Mouse (Mus musculus) kidney, postnatal 36 days (tissue): Measurements from ENCODE around the gene Ltbp1.
A peak's percentile ranks its signal among the peaks of the same experiment; 100 is the strongest.
"Not testable (repeated sequence)": the region's sequence is repeated elsewhere in the genome, so short reads cannot be mapped to it uniquely, and the experiment has no call there.

Experiments used
- DNase-seq, 2 experiments: peaks; one replicate each; pipeline ENCODE4 v3.0.0; 2021 to 2022; ENCODE audit warnings: mixed read lengths in 2 of 2

The Ltbp1 gene

DNA sequence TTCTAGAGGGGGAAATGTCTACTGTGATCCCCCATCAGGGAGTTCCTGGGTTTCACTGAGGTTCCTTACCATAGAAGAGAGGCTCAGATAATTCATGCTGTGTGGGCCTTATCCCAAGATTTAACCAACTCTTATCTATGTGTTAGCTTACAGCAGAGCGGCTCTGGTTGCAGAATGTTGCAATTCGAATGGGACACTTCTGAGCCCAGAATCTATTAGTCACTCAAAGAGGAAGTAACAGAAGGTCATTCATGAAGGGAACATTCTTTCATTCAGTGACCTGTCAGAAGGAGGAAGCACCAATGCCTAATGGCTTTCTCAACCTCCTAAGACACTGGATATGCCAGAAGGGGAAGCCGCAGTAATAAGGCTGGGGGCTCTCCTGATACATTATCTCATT is 114.1 kb downstream of the Ltbp1 start:
- peak in 1 of 2 experiments; percentile 41 for DNase-seq

DNA sequence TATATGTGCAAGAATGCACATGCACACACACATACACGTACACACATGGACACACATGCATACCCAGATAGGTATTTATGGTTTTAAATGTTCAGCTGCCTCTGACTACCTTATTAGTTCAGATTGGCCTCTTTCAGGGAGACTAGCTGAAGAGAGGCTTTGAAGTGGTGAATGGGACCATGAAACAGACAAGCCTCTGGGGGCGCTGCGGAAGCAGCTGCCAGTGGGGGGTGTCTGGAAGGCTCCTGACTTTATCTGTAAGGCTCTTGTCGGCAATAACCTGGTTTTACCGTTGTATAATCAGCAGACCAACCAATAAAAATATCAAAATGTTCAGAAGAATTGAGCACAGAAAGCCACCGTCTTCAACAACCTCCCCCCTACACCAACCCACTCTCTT is 114.7 kb downstream of the Ltbp1 start:
- no peak for DNase-seq

DNA sequence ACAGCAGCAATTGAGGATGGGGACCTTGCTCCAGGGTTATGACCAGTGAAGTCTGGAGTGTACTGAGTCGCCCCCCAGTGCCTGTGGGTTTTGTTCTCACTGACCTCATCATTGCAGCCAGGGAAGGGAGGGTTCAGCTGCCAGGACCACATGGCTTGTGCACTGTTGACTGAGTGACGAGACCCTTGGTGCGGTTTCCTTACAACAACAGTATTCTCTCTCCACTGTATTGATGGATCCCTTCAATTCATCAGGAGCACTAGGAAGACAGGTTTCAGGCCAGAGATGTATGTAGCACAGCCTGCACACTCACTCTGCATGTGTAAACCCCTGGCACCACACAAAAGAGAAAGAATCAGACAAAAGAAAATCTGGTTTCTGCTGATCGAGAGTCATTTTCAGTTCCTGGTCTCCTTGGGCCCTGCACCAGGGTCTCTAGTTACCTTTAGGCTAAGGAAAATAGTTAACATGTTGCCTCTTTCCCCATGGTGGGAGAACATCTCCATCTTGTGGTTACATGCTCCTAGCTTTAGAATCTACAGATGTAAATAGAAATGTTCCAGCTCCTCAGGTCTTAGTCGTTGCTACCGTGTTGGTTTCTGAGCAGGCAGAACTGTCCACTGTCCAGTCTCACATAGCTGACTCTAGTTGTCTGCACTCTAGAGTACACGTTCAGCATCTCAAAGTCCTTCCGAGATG is 117.4 kb downstream of the Ltbp1 start:
- DNase-seq, result no peak

DNA sequence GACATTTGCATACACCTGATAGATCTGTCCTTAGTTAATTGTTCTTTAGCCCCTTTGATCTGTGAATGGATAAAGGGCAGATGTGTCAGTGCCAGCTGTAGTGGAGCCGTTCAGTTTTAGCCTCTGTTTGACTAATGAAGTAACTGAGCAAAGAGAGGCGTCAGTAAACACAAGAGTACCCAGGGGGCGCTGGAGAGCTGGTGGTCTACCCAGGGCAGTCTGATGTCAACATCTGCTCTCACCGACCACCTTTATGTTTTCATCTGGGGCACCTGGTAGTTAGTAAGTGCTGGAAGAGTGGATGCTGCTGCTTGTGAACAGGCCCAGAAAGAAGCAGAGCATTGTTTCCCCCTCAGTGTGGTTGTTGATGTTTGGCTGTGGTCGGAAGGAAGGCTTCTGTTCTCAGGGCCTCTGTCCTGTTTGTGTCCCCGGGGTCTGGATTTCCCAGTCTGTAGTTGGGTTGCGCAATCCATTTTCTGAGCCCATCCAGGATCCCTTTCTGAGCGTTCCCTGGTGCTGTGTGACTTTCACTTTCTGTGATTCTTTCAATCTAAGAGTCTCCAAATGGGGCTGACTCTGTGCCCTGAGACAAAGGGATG is 123.1 kb downstream of the Ltbp1 start:
- DNase-seq, result peak; percentile 41 to 52

DNA sequence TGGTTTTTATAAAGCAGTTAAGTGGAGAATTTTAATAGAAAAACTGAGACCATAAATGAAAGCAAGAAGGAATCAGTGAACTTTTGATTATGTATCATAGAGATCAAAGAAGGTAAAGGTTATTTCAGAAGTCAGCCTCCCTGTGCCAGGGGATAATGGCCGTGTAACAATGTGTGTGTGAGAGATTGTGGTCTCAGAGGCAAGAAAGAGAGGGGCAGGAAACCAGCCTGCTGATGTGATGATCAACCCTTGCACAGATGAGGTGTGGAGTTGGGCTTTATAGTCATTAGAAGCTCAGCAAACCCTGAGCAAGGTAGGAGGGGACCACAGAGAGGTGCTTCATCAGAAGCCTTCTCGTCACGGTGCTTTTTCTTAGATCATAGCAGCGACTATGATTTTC is 128.6 kb downstream of the Ltbp1 start:
- DNase-seq, result no peak

DNA sequence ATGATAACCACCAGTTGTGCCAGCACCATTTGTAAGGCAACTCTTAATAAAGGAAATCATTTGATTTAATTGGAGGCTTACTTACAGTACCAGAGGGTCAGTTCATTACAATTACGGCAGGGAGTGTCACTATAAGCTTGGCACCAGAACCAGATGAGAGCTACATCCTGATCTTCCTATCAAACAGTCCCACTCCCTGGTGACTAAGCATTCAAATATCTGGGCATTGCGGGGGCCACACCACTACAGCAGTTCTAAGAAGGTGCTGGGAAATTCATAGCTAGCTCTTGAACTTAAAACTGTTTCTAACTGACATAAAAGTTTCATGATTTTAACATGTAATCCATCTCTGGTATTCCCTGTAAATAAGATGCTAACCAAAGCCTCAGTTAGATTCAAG is 134.4 kb downstream of the Ltbp1 start:
- DNase-seq, result no peak

DNA sequence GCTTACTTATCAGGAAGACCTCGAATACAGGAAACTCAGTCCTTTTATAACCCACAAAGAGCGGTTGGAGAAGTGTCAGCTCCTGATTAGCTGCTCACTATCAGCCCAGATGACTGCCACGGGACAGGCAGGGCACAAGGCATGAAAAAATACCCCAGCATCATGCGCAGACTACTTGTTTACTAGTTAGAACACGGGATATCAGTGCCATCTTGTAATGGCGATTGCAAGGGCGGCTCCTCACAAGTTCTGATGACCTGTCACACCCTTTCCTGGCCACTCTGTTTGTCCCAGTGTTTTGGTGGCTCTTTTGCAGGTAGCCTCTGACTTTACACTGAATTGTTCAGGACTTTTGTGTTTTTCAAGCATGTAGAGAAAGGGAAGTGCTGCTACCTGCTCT is 137.5 kb downstream of the Ltbp1 start:
- not testable (repeated sequence) for DNase-seq

DNA sequence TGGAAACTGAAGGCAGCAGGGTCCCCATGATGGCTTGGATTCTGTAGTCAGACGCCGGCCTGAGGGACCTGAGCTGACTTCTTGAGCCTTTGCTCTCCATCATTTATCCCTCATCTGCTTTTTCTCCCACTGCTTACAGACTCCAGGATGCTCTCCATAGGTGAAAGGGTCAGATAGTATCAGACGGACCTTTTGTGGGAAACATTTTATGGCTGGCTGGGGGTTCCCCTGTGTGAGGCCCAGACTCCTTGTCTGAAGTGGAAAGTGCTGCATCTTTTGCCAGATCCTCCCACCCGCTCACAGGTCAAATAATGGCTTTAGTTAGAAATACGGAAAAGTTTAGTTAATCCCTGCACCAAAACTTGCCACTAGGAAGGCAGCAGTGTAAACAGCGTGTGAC is 138.6 kb downstream of the Ltbp1 start:
- no peak for DNase-seq

DNA sequence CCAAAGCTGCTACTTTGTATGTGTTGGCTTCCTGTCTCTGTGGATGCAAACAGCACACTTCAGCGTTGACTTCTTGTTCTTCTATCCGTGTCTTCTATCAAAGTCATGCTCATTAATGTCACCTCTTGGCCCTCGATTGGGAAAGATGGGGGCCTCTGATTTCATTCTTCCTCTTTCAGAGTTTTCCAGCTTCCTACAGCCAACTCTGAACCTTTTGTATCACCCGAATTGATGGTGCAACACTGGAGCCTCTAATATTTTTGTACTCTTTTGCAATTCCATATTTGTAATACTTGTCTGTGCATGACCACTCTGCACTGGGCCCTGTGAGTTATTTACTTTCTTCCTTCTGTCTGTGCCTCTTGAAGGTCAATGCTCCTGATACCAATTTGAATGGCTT is 141.8 kb downstream of the Ltbp1 start:
- DNase-seq, result no peak

DNA sequence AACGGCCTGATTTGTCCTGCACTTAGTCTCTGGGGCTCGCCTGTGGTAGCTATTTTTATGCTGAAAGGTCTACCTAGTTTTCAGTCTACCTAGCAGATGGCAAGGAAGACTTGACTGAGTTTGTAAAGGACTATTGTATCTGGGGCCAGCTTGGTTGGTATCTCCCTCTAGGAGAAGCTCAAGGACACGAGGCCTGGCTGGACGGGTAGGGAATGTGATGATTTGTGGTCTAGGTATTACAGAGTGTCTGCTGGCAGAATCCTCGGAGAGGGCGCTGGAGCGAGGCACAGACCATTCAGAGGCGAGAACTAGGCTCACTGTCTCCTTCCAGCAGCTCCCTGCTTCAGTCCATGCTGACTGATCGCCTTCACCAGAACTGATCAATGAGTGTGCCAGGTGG is 146.4 kb downstream of the Ltbp1 start:
- DNase-seq, result no peak

DNA sequence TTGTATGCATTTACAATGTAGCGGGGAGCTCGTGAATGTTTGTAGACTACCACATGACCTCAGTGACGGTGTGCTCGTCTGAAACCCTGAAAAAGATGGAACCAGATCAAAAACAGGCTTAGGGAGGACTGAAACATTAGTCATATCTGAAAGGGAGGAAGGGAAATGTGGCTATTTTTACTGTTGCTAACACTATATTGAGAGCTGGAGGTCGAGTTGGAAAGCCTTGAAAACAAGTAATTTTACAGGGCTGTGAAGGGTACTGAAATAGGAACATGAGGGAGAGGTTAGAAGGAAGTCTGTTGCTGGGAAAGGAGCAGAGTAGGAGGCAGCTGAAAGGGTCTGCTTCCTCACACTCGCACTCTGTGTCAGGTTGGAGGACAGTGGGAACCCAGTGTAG is 147.7 kb downstream of the Ltbp1 start:
- DNase-seq, result no peak

DNA sequence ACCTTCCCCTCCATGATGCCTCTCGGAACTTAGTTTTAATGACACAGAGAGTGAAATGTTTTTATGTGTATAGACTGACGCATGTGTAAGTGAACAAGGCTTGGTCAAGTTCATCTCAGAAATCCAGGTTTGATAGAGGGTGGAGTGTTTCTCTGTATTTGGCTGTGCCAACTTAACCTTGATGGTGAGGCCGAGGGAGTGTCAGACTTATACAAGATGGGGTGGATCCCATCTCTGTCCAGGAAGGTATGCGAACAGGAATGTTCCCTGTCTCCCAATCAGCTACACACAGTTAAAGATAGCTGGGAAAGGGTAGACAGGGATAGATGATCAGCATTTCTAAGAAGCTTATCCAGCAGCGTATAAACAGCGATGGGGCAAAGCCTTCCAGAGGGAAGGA is 153.0 kb downstream of the Ltbp1 start:
- DNase-seq, result no peak

DNA sequence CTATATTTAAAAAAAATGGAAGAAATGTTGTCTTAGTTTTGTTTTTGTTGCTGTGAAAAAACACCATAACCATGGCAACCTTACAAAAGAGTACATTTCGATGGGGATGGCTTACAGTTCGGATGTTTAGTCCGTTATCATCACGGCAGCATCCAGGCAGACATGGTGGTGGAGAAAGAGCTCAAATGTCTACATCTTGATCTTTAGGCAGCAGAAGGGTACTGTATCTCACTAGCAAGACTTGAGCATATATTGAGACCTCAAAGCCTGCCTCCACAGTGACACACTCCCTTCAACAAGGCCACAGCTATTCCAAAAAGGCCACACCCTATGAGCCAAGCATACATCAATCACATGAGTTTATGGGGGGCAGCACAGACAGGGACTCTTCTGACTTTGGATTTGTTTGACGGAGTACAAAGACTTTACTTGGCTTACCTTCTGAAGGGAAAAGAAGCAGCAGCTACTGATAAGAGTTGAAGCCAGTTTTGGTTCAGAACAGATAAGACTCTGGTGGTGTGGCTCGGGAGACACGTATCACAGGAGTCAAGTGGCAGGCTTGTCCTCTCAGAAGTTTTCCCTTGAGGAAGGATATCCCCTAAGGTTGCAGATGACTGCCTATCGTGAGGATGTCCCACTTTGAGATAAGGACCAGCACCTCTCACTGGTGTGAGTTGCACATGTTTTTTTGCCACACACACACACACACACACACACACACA is 153.9 kb downstream of the Ltbp1 start:
- DNase-seq, result no peak

DNA sequence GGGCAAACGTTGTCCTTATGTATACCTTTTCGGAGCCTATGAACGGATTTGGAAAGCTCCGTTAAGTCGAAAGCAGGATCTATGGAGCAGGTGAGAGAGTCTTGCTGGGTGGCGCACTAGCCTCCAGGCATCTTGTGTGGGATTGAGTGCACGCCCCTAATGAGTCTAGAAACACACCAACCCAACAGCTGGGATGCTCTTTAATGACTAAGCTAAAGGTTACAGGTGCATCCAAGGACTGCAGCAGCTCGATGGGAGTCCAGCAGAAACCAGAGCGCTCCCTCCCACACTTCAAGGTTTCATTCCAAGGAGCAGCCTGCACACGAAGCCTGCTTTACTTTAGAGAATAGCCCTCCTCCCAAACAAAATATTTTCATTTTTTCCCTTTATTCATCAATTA is 155.7 kb downstream of the Ltbp1 start:
- no peak for DNase-seq

DNA sequence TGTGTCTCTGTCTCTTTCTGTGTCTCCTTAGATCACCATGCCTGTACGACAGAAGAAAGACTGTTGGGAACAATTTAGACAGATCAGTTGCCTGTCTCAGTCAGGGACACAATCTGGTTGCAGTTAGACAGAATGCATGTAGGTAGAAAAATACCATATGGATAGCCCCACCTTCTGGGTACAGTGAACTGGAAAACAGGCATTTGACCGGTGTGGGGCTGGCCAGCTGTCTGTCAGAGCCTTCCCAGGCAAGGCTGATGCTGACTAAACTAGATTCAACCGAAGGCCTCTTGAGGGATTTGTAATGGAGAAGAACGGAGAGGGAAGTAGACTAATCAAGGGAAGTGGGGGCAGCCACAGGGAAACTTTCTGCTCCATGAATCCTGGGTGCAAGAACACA is 156.6 kb downstream of the Ltbp1 start:
- no peak for DNase-seq

DNA sequence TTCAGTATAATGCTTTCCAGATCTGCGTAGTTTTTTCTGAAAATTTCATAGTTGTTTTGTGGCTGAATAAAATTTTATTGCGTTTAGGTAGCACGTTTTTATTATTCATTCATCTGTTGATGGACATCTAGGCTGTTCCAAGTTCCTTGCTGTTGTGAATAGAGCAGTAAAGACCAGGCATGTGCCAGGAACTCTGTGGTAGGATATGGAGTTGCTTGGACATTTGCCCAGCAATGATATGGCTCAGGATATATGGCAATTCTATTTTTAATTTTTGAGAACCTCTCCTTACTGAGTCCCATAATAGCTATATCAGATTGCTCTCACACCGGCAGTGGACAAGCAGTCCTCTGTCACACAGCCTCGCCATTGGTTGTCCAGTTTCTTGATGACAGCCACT is 159.2 kb downstream of the Ltbp1 start:
- no peak for DNase-seq

DNA sequence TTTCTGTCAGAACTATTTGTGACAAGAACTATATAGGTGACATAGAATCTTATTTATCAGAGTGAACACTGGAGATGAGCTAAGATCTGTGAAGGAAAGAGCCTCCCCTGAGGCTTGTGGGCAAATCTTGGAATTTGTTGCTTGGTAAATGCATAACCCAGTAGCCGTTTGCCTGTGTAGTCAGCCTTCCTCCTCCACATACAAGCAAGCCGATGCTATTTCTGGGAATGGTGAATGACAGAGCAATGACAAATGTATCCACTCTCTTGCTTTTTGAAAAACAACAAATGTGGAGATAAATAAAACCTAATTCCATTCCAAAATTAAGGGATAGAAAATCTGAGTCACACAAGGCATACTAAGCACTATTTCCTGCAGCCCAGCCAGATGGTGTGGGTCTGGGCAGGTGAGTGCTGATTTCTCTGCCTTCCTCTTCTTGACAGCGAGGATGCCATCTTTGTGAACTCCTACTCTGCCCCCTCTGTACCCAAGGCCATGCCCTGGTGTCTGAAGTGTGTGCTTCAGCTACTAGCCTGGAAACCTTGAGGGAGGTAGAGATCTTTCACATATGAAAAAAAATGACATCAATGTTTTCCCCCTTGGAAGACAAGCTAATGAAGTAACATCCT is 163.3 kb downstream of the Ltbp1 start:
- no peak for DNase-seq

DNA sequence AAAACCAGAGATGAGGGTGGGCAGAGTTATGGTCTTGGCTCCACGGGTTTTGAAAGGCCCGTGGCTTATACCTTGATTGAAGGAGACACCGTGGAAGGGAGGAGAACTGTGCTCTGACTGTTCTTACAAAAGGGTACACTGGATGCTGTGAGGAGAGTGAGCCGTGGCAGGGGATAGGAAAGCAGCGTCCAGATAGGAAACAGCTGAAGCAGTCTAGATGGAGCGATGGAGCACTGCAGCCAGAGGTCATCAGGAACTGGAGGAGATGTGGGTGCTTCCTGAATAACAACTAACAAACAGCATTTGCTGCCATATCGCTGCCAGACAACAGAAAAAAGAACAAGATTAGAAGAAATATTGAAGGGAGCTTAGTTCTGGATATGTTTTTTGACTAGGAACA is 166.3 kb downstream of the Ltbp1 start:
- peak in 1 of 2 experiments; percentile 11 for DNase-seq

DNA sequence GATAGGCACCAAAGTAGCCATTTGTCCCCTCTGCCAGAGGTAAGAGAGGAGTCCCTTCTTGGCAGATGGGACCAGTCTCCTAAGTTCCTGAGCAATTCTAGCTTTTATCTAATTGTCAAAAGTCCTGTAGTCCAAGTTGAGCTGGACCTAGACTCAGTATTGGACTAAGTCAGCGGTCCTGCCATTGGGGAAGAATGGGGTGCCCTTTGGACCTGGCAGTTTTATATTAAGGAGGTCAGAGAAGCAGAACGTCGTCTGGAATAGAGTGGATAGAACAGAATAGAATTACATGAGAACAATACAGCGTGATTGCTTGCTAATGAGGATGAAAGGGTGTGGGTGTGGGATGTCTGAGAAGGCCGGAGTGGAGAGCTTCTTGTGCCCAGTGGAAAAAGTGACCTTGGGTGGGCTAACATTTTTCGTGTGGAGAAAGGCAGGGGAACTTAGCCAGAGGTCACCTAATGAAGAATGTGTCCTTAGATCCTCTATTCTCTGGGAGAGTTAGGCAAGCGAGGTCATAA is 167.4 kb downstream of the Ltbp1 start:
- peak; percentile 9 to 38 for DNase-seq

DNA sequence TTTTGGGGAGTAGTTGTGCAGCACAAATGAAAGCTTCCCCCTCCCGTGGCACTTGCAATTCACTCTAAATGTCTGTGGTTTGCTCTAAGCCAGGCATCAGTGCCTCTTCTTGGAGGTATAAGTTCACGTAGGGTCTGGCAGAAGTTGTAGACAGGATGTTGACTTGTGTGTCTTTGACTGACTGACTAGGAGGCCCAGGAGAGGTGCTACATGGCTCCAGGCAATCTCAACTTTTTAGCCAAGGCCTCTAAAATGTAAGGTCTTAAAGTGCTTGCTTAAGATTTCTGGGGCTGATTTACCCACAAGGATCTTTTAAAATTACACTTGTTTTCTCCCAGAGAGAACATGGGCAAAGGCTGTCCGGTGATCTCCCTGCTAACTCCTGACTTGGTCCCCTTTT is 169.1 kb downstream of the Ltbp1 start:
- DNase-seq, result no peak

DNA sequence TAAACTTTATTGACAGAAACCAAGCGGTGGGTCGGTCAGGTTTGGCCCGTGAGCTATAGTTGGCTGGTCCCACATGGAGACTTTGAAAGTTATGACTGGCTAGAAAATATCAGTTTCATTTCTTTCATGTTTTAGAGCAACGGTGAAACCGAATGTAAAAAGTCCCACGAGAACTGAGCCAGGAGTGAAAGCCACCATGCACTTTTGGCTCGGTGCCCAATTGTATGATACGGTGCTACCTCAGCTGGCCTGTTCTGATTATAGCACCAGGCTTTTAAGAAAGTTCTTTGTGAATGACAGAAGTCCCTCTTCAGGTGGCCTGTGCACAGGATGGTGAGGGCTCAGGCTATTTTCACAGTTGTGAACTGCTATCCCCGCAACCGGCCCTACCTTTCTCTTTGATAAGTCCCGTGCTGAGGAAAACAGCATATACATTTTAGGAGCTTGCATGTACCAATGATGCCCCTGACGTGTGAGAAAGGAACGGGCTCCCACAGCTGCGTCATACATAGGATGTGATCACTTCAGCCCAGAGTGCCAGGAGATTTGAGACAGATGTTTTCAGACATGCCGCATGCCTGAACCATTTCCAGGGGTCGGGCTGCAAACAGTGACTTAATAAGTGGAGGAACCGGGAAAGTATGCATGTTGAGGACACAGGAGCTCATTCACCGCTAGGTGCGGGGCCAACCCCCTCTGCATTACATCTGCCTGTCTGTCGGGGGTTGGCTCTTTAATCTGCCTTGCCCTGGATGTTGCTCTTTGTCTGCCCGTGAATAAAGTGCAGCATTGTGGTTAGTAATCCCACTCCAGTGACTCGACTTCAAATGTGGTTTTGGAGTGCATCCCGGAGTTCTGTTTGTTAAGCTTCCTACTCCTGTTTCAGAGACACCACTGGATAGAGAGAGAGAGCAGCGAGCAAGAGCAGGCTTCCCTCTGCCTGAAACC is 172.8 kb downstream of the Ltbp1 start:
- DNase-seq, result peak; percentile 17 to 35

DNA sequence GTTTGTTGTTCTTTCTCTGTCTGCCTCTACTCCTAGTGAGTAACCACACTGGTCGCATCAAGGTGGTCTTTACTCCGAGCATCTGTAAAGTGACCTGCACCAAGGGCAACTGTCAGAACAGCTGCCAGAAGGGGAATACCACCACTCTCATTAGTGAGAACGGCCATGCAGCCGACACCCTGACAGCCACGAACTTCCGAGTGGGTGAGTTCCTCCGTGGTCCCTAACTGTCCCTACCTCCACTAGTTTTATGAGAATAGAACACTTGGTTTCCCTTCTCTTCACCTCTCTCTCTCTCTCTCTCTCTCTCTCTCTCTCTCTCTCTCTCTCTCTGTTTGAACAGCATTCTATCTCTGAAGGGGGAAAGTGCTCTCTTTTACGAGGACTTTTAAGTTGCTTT is 173.6 kb downstream of the Ltbp1 start:
- DNase-seq, result no peak
